Mouse (Mus musculus): Measurements from ENCODE around the gene Ndufs8. TPM values are rescaled to one million over a fixed set of nuclear protein-coding genes. Genes with fewer than 3 reads are reported as not detected.
"Not testable (repeated sequence)": the region's sequence is repeated elsewhere in the genome, so short reads cannot be mapped to it uniquely, and the experiment has no call there.

The Ndufs8 gene
- total and polyA plus RNA-seq, 3 experiments = 195 to 248 (median 216) TPM

DNA sequence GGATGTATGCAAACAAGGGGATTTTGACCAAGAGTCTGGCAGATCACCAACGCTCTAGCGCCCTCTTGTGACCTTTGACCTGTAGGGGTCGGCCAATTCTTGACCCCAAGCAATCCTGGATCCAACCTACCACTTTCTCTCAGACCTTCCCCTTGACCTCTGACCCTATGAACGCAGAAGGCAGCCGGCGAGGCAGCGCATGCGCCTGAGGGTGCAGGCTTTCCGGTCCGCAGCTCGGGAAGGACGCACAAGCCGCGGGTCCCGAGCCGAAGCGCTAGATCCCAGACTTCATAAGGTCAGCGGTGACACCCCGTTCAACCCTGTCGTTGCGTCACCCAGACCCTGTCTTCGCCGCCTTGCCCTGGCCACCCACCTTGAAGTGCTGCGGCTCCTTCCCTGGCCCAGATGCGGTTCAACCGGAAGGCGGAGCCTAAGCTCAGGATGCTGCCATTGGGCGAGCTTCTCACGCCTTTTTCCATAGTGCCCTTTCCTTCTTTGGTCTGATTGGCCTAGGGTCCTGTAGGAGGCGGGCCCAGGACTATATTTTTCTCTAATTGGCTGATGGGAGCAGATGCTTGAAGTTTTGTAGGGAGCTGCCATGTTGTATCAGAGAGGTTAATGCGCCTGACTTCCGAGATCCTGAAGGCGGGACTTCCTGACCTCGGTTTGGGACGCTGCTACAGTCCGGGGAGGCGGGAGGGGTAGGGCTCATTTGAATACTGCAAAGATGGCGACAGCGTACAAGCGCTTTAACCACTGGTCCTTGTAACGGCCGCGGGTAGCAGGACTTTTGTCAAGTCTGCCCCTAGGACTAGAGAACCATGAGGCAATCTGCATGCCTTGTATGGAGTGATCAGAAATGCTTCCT lies at the start of gene Ndufs8 (continued):
- TF ChIP-seq SIN3A (IDR thresholded peaks at IDR 0.05; ENCODE audit: low read length) = peak; percentile 56; the same call in 1 of the 2 replicates

DNA sequence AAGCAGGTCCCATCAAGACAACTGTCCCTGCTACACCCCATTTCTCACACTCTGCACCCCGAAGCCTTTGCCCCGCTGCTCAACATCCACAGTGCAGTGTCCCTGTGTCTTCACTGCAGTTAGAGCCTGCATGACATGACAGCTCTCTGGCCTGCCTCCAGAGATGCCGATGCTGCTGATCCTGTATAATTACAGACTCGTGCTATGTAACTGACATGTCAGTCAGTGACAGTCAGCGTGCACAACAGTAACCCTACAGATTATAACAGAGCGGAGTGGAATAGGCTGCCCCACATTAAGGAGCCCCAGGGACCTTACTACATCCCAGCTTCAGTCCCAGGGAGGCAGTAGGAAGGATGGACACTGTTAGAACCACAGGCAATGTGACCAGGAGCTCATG lies 49.2 kb upstream of the Ndufs8 start:
- in situ Hi-C loops (cut with MboI; ENCODE audit: low pct_ligation_motif_present, low pct_unique_long_range_greater_than_20kb, low sequenced_read_pairs); H3K9ac ChIP-seq (ENCODE audit: insufficient read depth, low read depth); H3K27me3 ChIP-seq (replicated peaks); H3K27ac ChIP-seq (ENCODE audit: insufficient read depth, low read depth); DNase-seq (ENCODE audit: extremely low read depth); H3K36me3 ChIP-seq (replicated peaks in 1 of 2; ENCODE audit: control insufficient read depth in 1 of 2, insufficient read depth in 1 of 2, low read length in 1 of 2); H3K4me2 ChIP-seq (ENCODE audit: insufficient read depth, low read depth, poor library complexity, severe bottlenecking); dilution Hi-C loops (cut with MboI; ENCODE audit: extremely low pct_ligation_motif_present, extremely low pct_unique_long_range_greater_than_20kb, low sequenced_read_pairs); H3K79me2 ChIP-seq (replicated peaks; ENCODE audit: control insufficient read depth, extremely low read depth, insufficient read depth, poor library complexity, severe bottlenecking); H3K4me3 ChIP-seq (replicated peaks in 1 of 3; ENCODE audit: low read depth in 2 of 3, low read length in 2 of 3, poor library complexity in 1 of 3); H3K9me3 ChIP-seq (replicated peaks; ENCODE audit: low read length): not testable (repeated sequence)
- peaks cover 0 to 17% of the 10 kb centered on the region in 2 experiments; a peak in 3 of 4 replicates for H3K4me1 ChIP-seq (ENCODE audit: control insufficient read depth in 1 of 2, insufficient read depth in 2 of 2)

DNA sequence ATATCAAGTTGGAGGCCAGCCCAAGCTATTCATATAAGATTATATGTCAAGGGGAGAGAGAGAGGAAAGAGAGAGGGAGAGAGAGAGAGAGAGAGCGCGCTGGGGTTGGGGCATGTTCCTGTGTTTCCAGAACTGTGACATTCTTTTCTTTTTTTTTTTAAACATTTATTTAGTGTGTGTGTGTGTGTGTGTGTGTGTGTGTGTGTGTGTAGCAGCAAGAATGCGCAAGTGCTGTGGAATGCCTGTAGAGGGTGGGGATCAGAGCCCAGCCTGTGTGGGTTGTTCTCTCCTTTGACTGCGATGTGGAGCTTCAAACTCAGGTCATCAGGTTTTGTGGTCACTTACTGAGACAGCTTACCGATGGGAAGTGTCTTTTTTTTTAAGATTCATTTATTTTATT lies 47.6 kb upstream of the Ndufs8 start:
- H3K27me3 ChIP-seq (replicated peaks) = no peaks in the 10 kb centered on the region
- H3K4me3 ChIP-seq (replicated peaks in 1 of 3; ENCODE audit: low read depth in 2 of 3, low read length in 2 of 3, poor library complexity in 1 of 3) = no peak overlapping the region
- in situ Hi-C loops (cut with MboI; ENCODE audit: low pct_ligation_motif_present, low pct_unique_long_range_greater_than_20kb, low sequenced_read_pairs) = no loop called here
- TF ChIP-seq NRF1 (IDR thresholded peaks at IDR 0.05; ENCODE audit: low read depth, low read length) (no peak), POLR2A (IDR thresholded peaks at IDR 0.05; ENCODE audit: low read depth, low read length) (no peak), CHD1 (IDR thresholded peaks at IDR 0.05; ENCODE audit: low read depth, low read length) (no peak), EP300 (IDR thresholded peaks at IDR 0.05; ENCODE audit: low read length) (no peak), UBTF (IDR thresholded peaks at IDR 0.05; ENCODE audit: low read depth, low read length) (no peak), JUN (IDR thresholded peaks at IDR 0.05; ENCODE audit: insufficient read depth, low read depth, low read length) (no peak), HCFC1 (IDR thresholded peaks at IDR 0.05; ENCODE audit: low read depth, low read length) (no peak), ZKSCAN1 (IDR thresholded peaks at IDR 0.05; ENCODE audit: borderline replicate concordance, low read depth, low read length) (no peak)
- DNase-seq (ENCODE audit: extremely low read depth) = no peak
- no peaks in the 10 kb centered on the region for H3K36me3 ChIP-seq (replicated peaks in 1 of 2; ENCODE audit: control insufficient read depth in 1 of 2, insufficient read depth in 1 of 2, low read length in 1 of 2)
- dilution Hi-C loops (cut with MboI; ENCODE audit: extremely low pct_ligation_motif_present, extremely low pct_unique_long_range_greater_than_20kb, low sequenced_read_pairs) = no loop called here
- no peak overlapping the region for H3K4me2 ChIP-seq (ENCODE audit: insufficient read depth, low read depth, poor library complexity, severe bottlenecking)
- H3K4me1 ChIP-seq (ENCODE audit: control insufficient read depth in 1 of 2, insufficient read depth in 2 of 2) = peaks cover 2 to 17% of the 10 kb centered on the region in 2 experiments; a peak in 3 of 4 replicates
- H3K27ac ChIP-seq (ENCODE audit: insufficient read depth, low read depth) = no peak overlapping the region
- H3K9me3 ChIP-seq (replicated peaks; ENCODE audit: low read length) = no peaks in the 10 kb centered on the region
- H3K9ac ChIP-seq (ENCODE audit: insufficient read depth, low read depth) = no peak overlapping the region
- no peaks in the 10 kb centered on the region for H3K79me2 ChIP-seq (replicated peaks; ENCODE audit: control insufficient read depth, extremely low read depth, insufficient read depth, poor library complexity, severe bottlenecking)

DNA sequence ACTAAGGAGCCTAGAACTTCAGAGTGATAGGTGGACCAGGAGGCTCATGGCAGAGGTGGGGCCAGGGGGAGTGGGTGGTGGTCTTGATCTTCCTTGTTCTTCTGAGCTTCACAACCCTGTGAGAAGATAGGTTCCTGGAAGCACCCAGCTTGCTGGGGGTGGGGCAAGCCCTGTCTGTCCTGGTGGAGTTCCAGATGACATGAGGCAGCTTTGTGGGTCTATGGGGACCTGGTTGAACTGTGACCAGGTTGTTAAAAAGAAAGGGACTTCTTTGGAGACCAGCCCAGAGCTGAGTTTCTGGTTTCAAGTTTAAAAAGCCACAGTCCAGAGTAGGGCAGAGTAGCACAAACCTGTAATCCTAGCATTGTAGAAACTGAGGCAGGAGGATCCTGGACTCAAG lies 46.5 kb upstream of the Ndufs8 start:
- H3K4me2 ChIP-seq (ENCODE audit: insufficient read depth, low read depth, poor library complexity, severe bottlenecking) = no peak overlapping the region
- H3K4me3 ChIP-seq (replicated peaks in 1 of 3; ENCODE audit: low read depth in 2 of 3, low read length in 2 of 3, poor library complexity in 1 of 3) = no peak overlapping the region
- H3K36me3 ChIP-seq (replicated peaks in 1 of 2; ENCODE audit: control insufficient read depth in 1 of 2, insufficient read depth in 1 of 2, low read length in 1 of 2) = no peaks in the 10 kb centered on the region
- no peak for DNase-seq (ENCODE audit: extremely low read depth)
- no peak overlapping the region for H3K9ac ChIP-seq (ENCODE audit: insufficient read depth, low read depth)
- peaks cover 2 to 14% of the 10 kb centered on the region in 2 experiments; a peak in 3 of 4 replicates for H3K4me1 ChIP-seq (ENCODE audit: control insufficient read depth in 1 of 2, insufficient read depth in 2 of 2)
- no peaks in the 10 kb centered on the region for H3K79me2 ChIP-seq (replicated peaks; ENCODE audit: control insufficient read depth, extremely low read depth, insufficient read depth, poor library complexity, severe bottlenecking)
- in situ Hi-C loops (cut with MboI; ENCODE audit: low pct_ligation_motif_present, low pct_unique_long_range_greater_than_20kb, low sequenced_read_pairs) = no loop called here
- dilution Hi-C loops (cut with MboI; ENCODE audit: extremely low pct_ligation_motif_present, extremely low pct_unique_long_range_greater_than_20kb, low sequenced_read_pairs) = no loop called here
- no peak overlapping the region for H3K27ac ChIP-seq (ENCODE audit: insufficient read depth, low read depth)
- TF ChIP-seq POLR2AphosphoS2 (IDR thresholded peaks at IDR 0.05; ENCODE audit: low read depth, low read length) (no peak), UBTF (IDR thresholded peaks at IDR 0.05; ENCODE audit: low read depth, low read length) (no peak)
- H3K9me3 ChIP-seq (replicated peaks; ENCODE audit: low read length) = no peaks in the 10 kb centered on the region
- no peaks in the 10 kb centered on the region for H3K27me3 ChIP-seq (replicated peaks)

All from CH12.LX (cell line).